Mouse (Mus musculus): ENCODE results near the gene Hacd1. TPM values are rescaled to one million over a fixed set of nuclear protein-coding genes. Genes with fewer than 3 reads are reported as not detected.
A peak's percentile ranks its signal among the peaks of the same experiment; 100 is the strongest.

Hacd1 gene
- polyA plus RNA-seq, 1 experiment from 2014 or later = 52.1 TPM

- H3K4me1 ChIP-seq (ENCODE audit: control insufficient read depth, insufficient read depth, low read length) = no peaks in the 10 kb centered on the region
- WGBS = 21% methylated on average over 9 of the region's 9 CpGs
- ATAC-seq (ENCODE audit: low FRiP score, low TSS enrichment) = peak; percentile 50; the same call in 1 of the 2 replicates
- no peak overlapping the region for H3K9ac ChIP-seq (ENCODE audit: low read depth, low read length)
- H3K4me3 ChIP-seq (ENCODE audit: low read length) = no peak overlapping the region
- H3K27me3 ChIP-seq (ENCODE audit: control insufficient read depth, insufficient read depth, low read length) = no peaks in the 10 kb centered on the region
- H3K9me3 ChIP-seq (ENCODE audit: control insufficient read depth, low read length) = no peaks in the 10 kb centered on the region
- no peaks in the 10 kb centered on the region for H3K36me3 ChIP-seq (ENCODE audit: control insufficient read depth, insufficient read depth, low read length)
- no peak overlapping the region for H3K4me2 ChIP-seq (replicated peaks; ENCODE audit: low read depth, low read length)
- H3K27ac ChIP-seq (ENCODE audit: low read depth, low read length) = no peak overlapping the region
These were observed 12.3 kb downstream of the Hacd1 start for GRCm38 (mm10) chr2:14043577-14044170.

GRCm38 (mm10) chr2:14043011-14043410, 12.9 kb downstream of the Hacd1 start:
- Histone ChIP-seq H3K4me1 (ENCODE audit: control insufficient read depth, insufficient read depth, low read length) (no peaks in the 10 kb centered on the region), H3K9ac (ENCODE audit: low read depth, low read length) (no peak overlapping the region), H3K9me3 (ENCODE audit: control insufficient read depth, low read length) (no peaks in the 10 kb centered on the region), H3K27ac (ENCODE audit: low read depth, low read length) (no peak overlapping the region), H3K36me3 (ENCODE audit: control insufficient read depth, insufficient read depth, low read length) (no peaks in the 10 kb centered on the region), H3K4me2 (replicated peaks; ENCODE audit: low read depth, low read length) (no peak overlapping the region), H3K4me3 (ENCODE audit: low read length) (no peak overlapping the region), H3K27me3 (ENCODE audit: control insufficient read depth, insufficient read depth, low read length) (no peaks in the 10 kb centered on the region)
- 59% methylated on average over 3 of the region's 3 CpGs for WGBS
- ATAC-seq (ENCODE audit: low FRiP score, low TSS enrichment) = no peak

- H3K9ac ChIP-seq (ENCODE audit: low read depth, low read length) = no peak overlapping the region
- H3K4me1 ChIP-seq (ENCODE audit: control insufficient read depth, insufficient read depth, low read length) = no peaks in the 10 kb centered on the region
- ATAC-seq (ENCODE audit: low FRiP score, low TSS enrichment) = no peak
- no peak overlapping the region for H3K27ac ChIP-seq (ENCODE audit: low read depth, low read length)
- no peak overlapping the region for H3K4me3 ChIP-seq (ENCODE audit: low read length)
- no peaks in the 10 kb centered on the region for H3K9me3 ChIP-seq (ENCODE audit: control insufficient read depth, low read length)
- H3K27me3 ChIP-seq (ENCODE audit: control insufficient read depth, insufficient read depth, low read length) = no peaks in the 10 kb centered on the region
- 93% methylated on average over 2 of the region's 2 CpGs for WGBS
- no peak overlapping the region for H3K4me2 ChIP-seq (replicated peaks; ENCODE audit: low read depth, low read length)
- H3K36me3 ChIP-seq (ENCODE audit: control insufficient read depth, insufficient read depth, low read length) = no peaks in the 10 kb centered on the region
These were observed 14.7 kb downstream of the Hacd1 start for GRCm38 (mm10) chr2:14041249-14041648.

GRCm38 (mm10) chr2:14019228-14019627, 36.7 kb downstream of the Hacd1 start:
- Histone ChIP-seq H3K27ac (ENCODE audit: low read depth, low read length) (no peak overlapping the region), H3K4me1 (ENCODE audit: control insufficient read depth, insufficient read depth, low read length) (no peaks in the 10 kb centered on the region), H3K27me3 (ENCODE audit: control insufficient read depth, insufficient read depth, low read length) (no peaks in the 10 kb centered on the region), H3K9me3 (ENCODE audit: control insufficient read depth, low read length) (no peaks in the 10 kb centered on the region), H3K9ac (ENCODE audit: low read depth, low read length) (no peak overlapping the region), H3K4me2 (replicated peaks; ENCODE audit: low read depth, low read length) (no peak overlapping the region), H3K36me3 (ENCODE audit: control insufficient read depth, insufficient read depth, low read length) (no peaks in the 10 kb centered on the region), H3K4me3 (ENCODE audit: low read length) (no peak overlapping the region)
- 97% methylated on average over 1 of the region's 1 CpGs for whole genome bisulfite sequencing
- ATAC-seq (ENCODE audit: low FRiP score, low TSS enrichment) = no peak

- ATAC-seq (ENCODE audit: low FRiP score, low TSS enrichment) = no peak
- WGBS = 88% methylated on average over 1 of the region's 1 CpGs
- Histone ChIP-seq H3K36me3 (ENCODE audit: control insufficient read depth, insufficient read depth, low read length) (no peaks in the 10 kb centered on the region), H3K27me3 (ENCODE audit: control insufficient read depth, insufficient read depth, low read length) (no peaks in the 10 kb centered on the region), H3K4me2 (replicated peaks; ENCODE audit: low read depth, low read length) (no peak overlapping the region), H3K9ac (ENCODE audit: low read depth, low read length) (no peak overlapping the region), H3K4me1 (ENCODE audit: control insufficient read depth, insufficient read depth, low read length) (no peaks in the 10 kb centered on the region), H3K4me3 (ENCODE audit: low read length) (no peak overlapping the region), H3K27ac (ENCODE audit: low read depth, low read length) (no peak overlapping the region), H3K9me3 (ENCODE audit: control insufficient read depth, low read length) (no peaks in the 10 kb centered on the region)
These were observed 50.8 kb downstream of the Hacd1 start for GRCm38 (mm10) chr2:14005121-14005520.

GRCm38 (mm10) chr2:13960136-13960535, 95.8 kb downstream of the Hacd1 start:
- no peaks in the 10 kb centered on the region for H3K27me3 ChIP-seq (ENCODE audit: control insufficient read depth, insufficient read depth, low read length)
- ATAC-seq (ENCODE audit: low FRiP score, low TSS enrichment) = no peak
- no peak overlapping the region for H3K4me3 ChIP-seq (ENCODE audit: low read length)
- no peak overlapping the region for H3K4me2 ChIP-seq (replicated peaks; ENCODE audit: low read depth, low read length)
- no peak overlapping the region for H3K9ac ChIP-seq (ENCODE audit: low read depth, low read length)
- no peaks in the 10 kb centered on the region for H3K4me1 ChIP-seq (ENCODE audit: control insufficient read depth, insufficient read depth, low read length)
- WGBS = 85% methylated on average over 1 of the region's 1 CpGs
- no peak overlapping the region for H3K27ac ChIP-seq (ENCODE audit: low read depth, low read length)
- H3K36me3 ChIP-seq (ENCODE audit: control insufficient read depth, insufficient read depth, low read length) = no peaks in the 10 kb centered on the region
- no peaks in the 10 kb centered on the region for H3K9me3 ChIP-seq (ENCODE audit: control insufficient read depth, low read length)

- Histone ChIP-seq H3K27ac (ENCODE audit: low read depth, low read length) (no peak overlapping the region), H3K27me3 (ENCODE audit: control insufficient read depth, insufficient read depth, low read length) (no peaks in the 10 kb centered on the region), H3K9me3 (ENCODE audit: control insufficient read depth, low read length) (no peaks in the 10 kb centered on the region), H3K36me3 (ENCODE audit: control insufficient read depth, insufficient read depth, low read length) (no peaks in the 10 kb centered on the region), H3K4me3 (ENCODE audit: low read length) (no peak overlapping the region), H3K9ac (ENCODE audit: low read depth, low read length) (no peak overlapping the region), H3K4me2 (replicated peaks; ENCODE audit: low read depth, low read length) (no peak overlapping the region), H3K4me1 (ENCODE audit: control insufficient read depth, insufficient read depth, low read length) (no peaks in the 10 kb centered on the region)
- 41% methylated on average over 2 of the region's 2 CpGs for WGBS
- ATAC-seq (ENCODE audit: low FRiP score, low TSS enrichment) = no peak
These were observed 99.5 kb downstream of the Hacd1 start for GRCm38 (mm10) chr2:13956463-13956862.

GRCm38 (mm10) chr2:13938118-13938517, 117.8 kb downstream of the Hacd1 start:
- Histone ChIP-seq H3K4me3 (ENCODE audit: low read length) (no peak overlapping the region), H3K9me3 (ENCODE audit: control insufficient read depth, low read length) (no peaks in the 10 kb centered on the region), H3K9ac (ENCODE audit: low read depth, low read length) (no peak overlapping the region), H3K27ac (ENCODE audit: low read depth, low read length) (no peak overlapping the region), H3K4me1 (ENCODE audit: control insufficient read depth, insufficient read depth, low read length) (no peaks in the 10 kb centered on the region), H3K4me2 (replicated peaks; ENCODE audit: low read depth, low read length) (no peak overlapping the region), H3K27me3 (ENCODE audit: control insufficient read depth, insufficient read depth, low read length) (no peaks in the 10 kb centered on the region), H3K36me3 (ENCODE audit: control insufficient read depth, insufficient read depth, low read length) (no peaks in the 10 kb centered on the region)
- WGBS = 45% methylated on average over 2 of the region's 2 CpGs
- no peak for ATAC-seq (ENCODE audit: low FRiP score, low TSS enrichment)

GRCm38 (mm10) chr2:13935343-13935742, 120.6 kb downstream of the Hacd1 start:
- Histone ChIP-seq H3K9me3 (ENCODE audit: control insufficient read depth, low read length) (no peaks in the 10 kb centered on the region), H3K4me2 (replicated peaks; ENCODE audit: low read depth, low read length) (no peak overlapping the region), H3K27ac (ENCODE audit: low read depth, low read length) (no peak overlapping the region), H3K9ac (ENCODE audit: low read depth, low read length) (no peak overlapping the region), H3K27me3 (ENCODE audit: control insufficient read depth, insufficient read depth, low read length) (no peaks in the 10 kb centered on the region), H3K4me1 (ENCODE audit: control insufficient read depth, insufficient read depth, low read length) (no peaks in the 10 kb centered on the region), H3K4me3 (ENCODE audit: low read length) (no peak overlapping the region), H3K36me3 (ENCODE audit: control insufficient read depth, insufficient read depth, low read length) (no peaks in the 10 kb centered on the region)
- ATAC-seq (ENCODE audit: low FRiP score, low TSS enrichment) = no peak
- 73% methylated on average over 3 of the region's 3 CpGs for WGBS

All from kidney, embryonic 14.5 days (tissue).